Mouse (Mus musculus): ENCODE data around the gene Uts2.
"Not testable (repeated sequence)": the region's sequence is repeated elsewhere in the genome, so short reads cannot be mapped to it uniquely, and the experiment has no call there.

Uts2 gene

GRCm38 (mm10) chr4:151017356-151017755, 20.5 kb downstream of the Uts2 start:
- DNase-seq: not testable (repeated sequence)

GRCm38 (mm10) chr4:151024152-151024551, 27.3 kb downstream of the Uts2 start:
- DNase-seq: no peak

GRCm38 (mm10) chr4:151027001-151027400, 30.1 kb downstream of the Uts2 start:
- DNase-seq: peak; percentile 46

GRCm38 (mm10) chr4:151036521-151036920, 39.6 kb downstream of the Uts2 start:
- no peak for DNase-seq

GRCm38 (mm10) chr4:151037800-151038199, 40.9 kb downstream of the Uts2 start:
- no peak for DNase-seq

- no peak for DNase-seq
Observed at GRCm38 (mm10) chr4:151041506-151041905, 44.6 kb downstream of the Uts2 start.

GRCm38 (mm10) chr4:151043281-151043680, 46.4 kb downstream of the Uts2 start:
- DNase-seq: peak; percentile 63

- peak; percentile 99 for DNase-seq
Observed at GRCm38 (mm10) chr4:151044037-151044943, 47.4 kb downstream of the Uts2 start, which contains the start of gene Per3. TSS of gene Per3 (minus strand) at chr4:151044665.

GRCm38 (mm10) chr4:151044944-151045570, 48.2 kb downstream of the Uts2 start:
- DNase-seq: peak; percentile 79

- peak; percentile 52 for DNase-seq
Observed at GRCm38 (mm10) chr4:151046524-151046923, 49.6 kb downstream of the Uts2 start.

- DNase-seq: no peak
Observed at GRCm38 (mm10) chr4:151051162-151051561, 54.3 kb downstream of the Uts2 start.

All from cerebellum, adult 9-10 months (tissue).